Mouse (Mus musculus) kidney, adult 10 weeks (tissue): Measurements from ENCODE around the gene Zfp69. TPM values are rescaled to one million over a fixed set of nuclear protein-coding genes. Genes with fewer than 3 reads are reported as not detected.

ENCODE experiments used
- polyA plus RNA-seq: library from polyadenylated mRNA; stranded (reverse); fragments of 350-450 nt; fragmentation: Illumina TruSeq; extraction: RNeasy Lipid Tissue Mini Kit (QIAGEN cat#74804); gene quantifications from one replicate; pipeline ENCODE4 v1.2.3, GENCODE M21; 2014; ENCODE audit warnings: low read depth, low replicate concordance

The Zfp69 gene
- polyA plus RNA-seq: 0.53 TPM

DNA sequence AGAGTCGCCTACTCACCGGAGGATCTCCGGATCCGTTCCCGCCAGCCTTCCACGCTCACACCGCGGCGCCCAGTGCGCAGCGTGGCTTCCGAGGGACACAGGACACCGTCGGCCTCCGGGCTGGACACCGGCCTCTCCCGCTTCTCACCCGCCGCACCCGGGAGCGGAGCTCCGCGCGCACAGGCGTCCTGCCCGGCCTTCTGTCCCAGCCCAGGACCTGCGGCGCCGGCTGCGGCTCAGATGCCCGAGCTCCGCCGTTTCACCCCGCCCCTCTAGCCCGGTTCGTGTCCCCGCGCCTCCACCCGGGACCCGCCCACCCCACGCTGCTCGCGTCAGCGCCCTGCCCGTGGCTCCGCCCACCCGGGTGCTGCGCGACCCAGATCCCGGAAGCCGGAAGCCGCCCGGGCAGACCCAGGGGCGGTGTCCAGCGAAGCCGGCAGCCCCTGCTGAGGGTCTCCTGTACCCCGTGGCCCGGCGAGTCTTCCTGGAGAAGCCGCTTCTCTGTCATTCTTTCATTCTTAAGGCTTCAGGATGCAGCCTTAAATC lies at the start of gene Zfp69:
Zfp69 (minus strand) TSS at position 272 of the 546 bp plus-strand sequence.

DNA sequence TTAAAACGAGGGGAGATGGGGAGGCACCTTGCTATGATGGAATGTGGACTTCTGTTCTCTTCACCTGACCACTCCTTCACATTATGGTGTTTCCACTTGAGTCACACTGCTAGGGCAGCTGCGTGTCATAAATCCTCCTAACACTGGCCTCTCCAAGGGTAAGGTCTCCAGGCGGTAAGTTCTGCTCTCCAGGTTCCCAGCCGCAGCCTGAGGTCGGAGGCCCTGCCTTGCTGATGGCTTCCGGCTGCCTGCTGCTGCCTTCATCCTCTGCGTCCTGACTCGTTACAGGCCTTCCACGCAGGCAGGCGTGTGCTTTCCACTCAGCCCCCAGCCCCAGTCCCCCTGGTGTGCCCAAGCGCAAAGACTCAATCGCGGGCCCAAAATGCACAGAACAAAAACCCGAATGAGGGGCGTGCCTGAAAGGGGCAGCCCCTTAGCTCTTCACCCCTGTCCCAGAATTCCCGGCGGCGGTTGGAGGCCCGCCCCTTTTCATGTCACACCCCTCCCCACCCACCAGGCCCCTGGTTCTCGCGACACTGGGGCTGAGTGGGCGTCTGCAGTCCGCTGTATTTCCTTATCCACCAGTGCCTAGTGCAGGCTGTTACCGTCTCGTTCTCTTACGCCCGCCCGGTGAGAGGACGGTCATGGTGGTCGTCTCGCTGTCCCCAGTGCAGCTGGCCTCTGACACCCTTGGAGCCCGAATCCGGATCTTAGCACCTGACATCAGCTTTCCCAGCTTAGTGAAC lies 26.8 kb downstream of the Zfp69 start, which contains the start of gene Exo5:
Exo5 (minus strand) TSS at position 464 of the 746 bp plus-strand sequence.

Other genes starting within 250 kb of the Zfp69 start
- gene Kcnq4, start 203.1 kb downstream of the Zfp69 start, polyA plus RNA-seq: not detected
- gene Nfyc, start 120.1 kb downstream of the Zfp69 start, polyA plus RNA-seq: 30.3 TPM
- gene Rims3, start 96.9 kb downstream of the Zfp69 start, polyA plus RNA-seq: not detected
- gene Exo5, start 26.7 kb downstream of the Zfp69 start, polyA plus RNA-seq: 5.5 TPM
- gene Smap2, start 65.5 kb upstream of the Zfp69 start, polyA plus RNA-seq: 20.9 TPM
- gene Col9a2, start 87.7 kb upstream of the Zfp69 start, polyA plus RNA-seq: not detected
- gene Zmpste24, start 146.5 kb upstream of the Zfp69 start, polyA plus RNA-seq: 215 TPM
- gene Tmco2, start 157.5 kb upstream of the Zfp69 start, polyA plus RNA-seq: not detected